Mouse (Mus musculus) cortical plate, adult 2 months (tissue): ENCODE results near the gene Tfec. TPM values are rescaled to one million over a fixed set of nuclear protein-coding genes. Genes with fewer than 3 reads are reported as not detected.

Experiments used
- H3K27ac ChIP-seq: fragments of 200-500 bp; 2 replicates; pipeline ENCODE4 v1.5.1; 2012; ENCODE audit warnings: low read length, control low read depth, inconsistent platforms; ENCODE audit not compliant: insufficient read depth
- H3K4me1 ChIP-seq: fragments of 200-500 bp; 2 replicates; pipeline ENCODE4 v1.6.1; 2011; ENCODE audit warnings: low read length; ENCODE audit not compliant: control insufficient read depth, insufficient read depth
- H3K4me3 ChIP-seq: fragments of 200-500 bp; 2 replicates; pipeline ENCODE4 v1.5.1; 2011; ENCODE audit warnings: mild to moderate bottlenecking, low read length, control low read depth; ENCODE audit not compliant: insufficient read depth
- CTCF ChIP-seq: fragments of 200-500 bp; IDR thresholded peaks from 2 replicates; pipeline ENCODE4 v1.5.1; 2011; ENCODE audit warnings: mild to moderate bottlenecking, control low read depth, low read length; ENCODE audit not compliant: insufficient read depth; ENCODE audit errors: extremely low read depth
- POLR2A ChIP-seq: fragments of 200-500 bp; IDR thresholded peaks from 2 replicates; pipeline ENCODE4 v1.6.1; 2011; ENCODE audit warnings: mild to moderate bottlenecking, low read length, control low read depth; ENCODE audit not compliant: insufficient read depth; ENCODE audit errors: extremely low read depth
- polyA plus RNA-seq: library from polyadenylated mRNA; depleted of rRNA; stranded (reverse); fragments of >200 nt; gene quantifications from 2 replicates; pipeline ENCODE4 v1.2.3, GENCODE M21; 2012; rRNA removed

Tfec gene
- 0.06 and 0.08 TPM in 2 replicates for polyA plus RNA-seq

DNA sequence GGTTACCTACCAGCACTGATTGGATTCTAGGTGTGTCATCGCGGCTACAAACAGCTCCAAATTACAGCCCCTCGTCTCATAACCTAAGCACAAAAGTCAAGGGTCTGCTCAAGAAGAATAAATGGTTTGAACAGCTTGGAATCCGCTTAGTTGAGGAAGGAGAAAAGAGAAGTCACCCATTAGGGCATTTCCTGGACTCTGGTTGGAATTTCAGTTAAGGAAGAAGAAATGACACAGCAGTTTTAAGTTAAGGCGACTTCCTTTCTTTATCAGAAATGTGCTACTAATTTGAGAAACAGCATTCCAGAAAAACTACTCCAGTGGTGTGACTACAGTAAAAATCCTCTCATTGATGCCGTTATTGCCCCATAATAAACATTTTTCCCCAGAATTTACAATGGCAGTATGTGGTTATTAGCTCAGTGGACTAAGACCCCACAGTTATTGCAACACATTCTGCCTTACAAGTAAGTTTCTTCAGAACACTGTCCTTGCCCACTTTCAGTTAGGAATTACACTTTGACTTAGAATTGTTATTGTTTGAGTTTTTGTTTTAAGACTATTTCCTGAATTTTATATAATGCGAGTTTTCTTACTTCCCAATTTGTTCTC is at the start of gene Tfec:
Gene Tfec (minus strand): TSS at position 191 of the 612 bp plus-strand sequence.
- no peaks in the 10 kb centered on the region for H3K4me1 ChIP-seq

DNA sequence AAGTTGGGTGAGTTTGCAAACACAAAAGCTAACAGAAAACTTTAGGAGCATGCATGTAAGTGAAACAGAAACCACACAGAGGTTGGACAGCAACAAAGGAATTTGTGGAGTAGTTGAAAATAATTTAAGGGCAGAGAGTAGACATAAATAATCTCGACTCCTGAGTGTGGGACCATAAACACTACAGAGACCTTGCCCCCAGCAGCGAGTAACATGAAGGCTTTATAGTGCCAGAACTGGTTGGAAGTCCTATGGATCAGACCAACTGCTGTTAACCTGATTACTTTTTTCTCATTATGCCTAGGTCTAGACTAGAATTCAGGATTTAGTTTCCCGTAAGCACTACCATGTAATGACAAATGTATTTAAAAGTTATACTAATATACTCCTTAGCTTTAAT is 49.6 kb upstream of the Tfec start:
- no peak overlapping the region for H3K4me3 ChIP-seq
- TF ChIP-seq CTCF = no peak
- TF ChIP-seq POLR2A = no peak
- H3K4me1 ChIP-seq = no peaks in the 10 kb centered on the region
- H3K27ac ChIP-seq = no peak overlapping the region

More for the DNA sequence above, at the start of gene Tfec:
- TF ChIP-seq POLR2A = no peak
- TF ChIP-seq CTCF = no peak
- no peak within 1 kb of the TSS for H3K4me3 ChIP-seq
- no peak within 1 kb of the TSS for H3K27ac ChIP-seq

DNA sequence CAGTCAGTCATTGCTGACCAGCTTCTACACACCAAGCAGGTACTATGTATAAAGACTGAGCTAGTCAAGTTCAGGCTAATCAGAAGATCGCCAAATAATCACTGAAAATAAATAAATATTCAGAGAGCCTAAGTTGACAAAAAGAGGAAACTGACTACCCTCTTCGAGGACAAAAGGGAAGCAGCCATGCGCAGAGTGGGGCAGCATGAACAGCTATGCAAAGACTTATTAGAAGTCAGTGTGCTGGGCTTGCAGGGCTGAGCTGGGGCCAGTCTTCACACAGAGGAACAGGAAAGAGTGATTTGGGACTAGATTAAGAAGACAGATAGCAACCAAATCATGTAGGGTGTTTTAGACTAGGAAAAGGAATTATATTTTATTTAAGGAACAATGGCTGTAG is 45.3 kb upstream of the Tfec start:
- TF ChIP-seq POLR2A = no peak
- TF ChIP-seq CTCF = no peak
- H3K4me1 ChIP-seq = no peaks in the 10 kb centered on the region
- no peak overlapping the region for H3K27ac ChIP-seq
- H3K4me3 ChIP-seq = no peak overlapping the region

DNA sequence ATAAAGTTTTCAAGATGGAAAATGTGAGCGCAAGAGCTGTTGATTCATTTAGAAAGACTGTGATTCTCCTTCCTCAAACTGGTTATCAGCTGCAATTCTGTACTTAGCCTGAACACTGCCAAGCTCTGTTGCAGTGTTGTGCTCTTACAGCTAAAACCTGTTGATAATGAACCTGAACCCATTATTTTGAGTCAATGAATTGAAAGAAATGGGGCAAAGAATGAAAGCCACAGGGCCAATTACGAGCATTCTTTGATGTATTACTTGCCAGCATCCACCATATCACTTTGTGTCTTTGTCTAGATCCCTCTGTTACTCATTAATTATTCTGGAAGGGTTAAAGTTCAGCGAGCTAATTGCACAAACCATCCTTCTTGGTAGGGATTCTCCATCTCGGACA is 44.2 kb upstream of the Tfec start:
- Histone ChIP-seq H3K4me1 (no peaks in the 10 kb centered on the region), H3K4me3 (no peak overlapping the region), H3K27ac (no peak overlapping the region)
- TF ChIP-seq POLR2A = no peak
- TF ChIP-seq CTCF = no peak

DNA sequence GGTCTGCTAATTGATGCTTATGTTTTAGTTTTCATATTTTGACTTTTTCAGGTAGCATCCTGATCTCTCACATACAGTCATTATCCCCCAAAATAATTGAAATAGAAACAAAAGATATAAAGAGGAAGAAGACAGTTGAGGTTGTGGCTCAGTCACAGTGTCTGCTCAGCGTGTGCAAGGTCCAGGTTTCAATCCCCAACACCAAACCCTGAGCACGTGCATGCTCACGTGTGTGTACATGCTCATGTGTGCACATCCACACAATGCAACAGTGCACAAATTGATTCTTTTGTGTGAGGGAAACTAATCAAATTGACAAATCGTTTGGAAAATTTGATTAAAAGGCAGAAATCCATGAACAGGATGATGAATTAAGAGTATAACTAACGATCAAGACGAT is 32.8 kb upstream of the Tfec start:
- TF ChIP-seq CTCF = no peak
- TF ChIP-seq POLR2A = no peak
- Histone ChIP-seq H3K4me1 (no peaks in the 10 kb centered on the region), H3K27ac (no peak overlapping the region), H3K4me3 (no peak overlapping the region)

DNA sequence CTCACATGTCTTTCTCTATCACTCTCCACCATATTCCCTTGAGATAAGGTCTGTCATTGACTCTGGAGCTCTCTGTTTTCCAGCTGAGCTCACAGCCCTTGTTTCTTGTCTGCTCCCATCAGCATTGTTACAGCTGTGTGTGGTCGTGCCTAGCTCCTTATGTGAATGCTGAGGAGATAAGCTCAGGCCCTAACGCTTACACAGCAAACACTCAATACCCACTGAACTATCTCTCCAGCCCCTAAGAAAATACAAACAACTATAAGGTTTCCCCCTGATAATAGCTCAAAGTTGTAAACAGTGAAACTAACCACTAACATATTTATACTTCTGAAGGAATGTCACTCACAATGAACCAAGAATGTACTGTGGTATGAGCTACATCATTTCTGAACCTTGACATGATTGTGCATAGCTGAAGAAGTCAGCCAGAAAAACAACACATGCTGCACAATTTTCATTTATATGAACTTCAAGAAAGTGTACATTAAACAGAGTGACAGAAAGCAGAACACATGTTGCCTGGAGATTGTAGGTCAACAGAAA is 21.9 kb upstream of the Tfec start:
- Histone ChIP-seq H3K27ac (no peak overlapping the region), H3K4me1 (no peaks in the 10 kb centered on the region), H3K4me3 (no peak overlapping the region)
- TF ChIP-seq POLR2A (no peak), CTCF (no peak)

DNA sequence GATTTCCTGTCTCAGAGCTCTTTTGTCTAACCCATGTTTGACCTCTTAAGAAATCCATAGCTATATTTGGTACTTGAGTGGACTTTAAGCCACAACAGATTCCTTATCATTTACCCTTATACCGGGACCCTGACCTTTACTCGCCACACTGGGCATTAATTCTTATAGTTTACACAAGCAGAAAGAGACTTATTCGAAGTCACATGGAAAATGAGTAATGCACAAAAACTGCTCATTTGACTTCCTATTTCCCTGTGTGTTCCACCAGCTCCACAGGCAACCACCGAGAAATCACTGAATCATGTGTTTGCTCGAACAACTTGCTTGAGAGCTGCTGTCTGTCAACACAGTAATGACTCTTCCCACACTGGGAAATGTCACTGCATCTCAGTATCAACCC is 6.4 kb downstream of the Tfec start:
- H3K4me3 ChIP-seq = no peak overlapping the region
- TF ChIP-seq POLR2A (no peak), CTCF (no peak)
- H3K4me1 ChIP-seq = no peaks in the 10 kb centered on the region
- H3K27ac ChIP-seq = no peak overlapping the region

DNA sequence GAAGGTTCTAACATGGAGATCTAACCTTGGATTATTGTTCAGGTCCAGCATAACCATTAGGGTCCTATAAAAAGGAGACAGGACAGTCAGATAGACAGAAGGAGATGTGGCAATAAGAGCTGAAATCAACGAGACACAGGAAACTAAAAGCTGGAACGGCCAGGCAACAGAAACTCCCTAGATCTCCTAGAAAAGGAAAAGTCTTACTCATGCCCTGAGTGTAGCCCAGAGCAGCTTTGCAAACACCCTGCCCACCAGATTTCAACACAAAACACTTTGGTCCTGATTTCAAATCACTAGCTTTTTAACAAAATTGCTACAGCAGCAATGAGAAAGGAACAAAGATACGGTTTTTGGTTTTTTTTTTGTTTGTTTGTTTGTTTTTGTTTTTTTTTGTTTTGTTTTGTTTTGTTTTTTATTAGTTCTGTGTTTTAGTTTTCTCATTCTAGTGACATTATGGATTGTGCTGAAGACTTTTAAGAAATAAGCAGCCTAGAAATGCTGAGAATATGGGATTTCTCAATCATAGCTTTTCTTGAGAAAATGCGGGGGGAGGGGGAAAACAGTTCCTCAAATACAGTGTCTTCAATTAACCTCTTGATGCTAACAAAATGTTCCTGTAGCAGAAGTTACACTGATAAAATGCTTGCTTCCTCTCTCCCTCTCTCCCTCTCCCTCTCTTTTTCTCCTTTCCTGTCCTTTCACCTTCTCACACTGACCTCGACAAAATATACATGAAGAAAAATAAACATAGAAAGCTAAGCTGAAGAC is 14.5 kb downstream of the Tfec start:
- Histone ChIP-seq H3K4me1 (no peaks in the 10 kb centered on the region), H3K4me3 (no peak overlapping the region), H3K27ac (no peak overlapping the region)
- TF ChIP-seq CTCF (no peak), POLR2A (no peak)

DNA sequence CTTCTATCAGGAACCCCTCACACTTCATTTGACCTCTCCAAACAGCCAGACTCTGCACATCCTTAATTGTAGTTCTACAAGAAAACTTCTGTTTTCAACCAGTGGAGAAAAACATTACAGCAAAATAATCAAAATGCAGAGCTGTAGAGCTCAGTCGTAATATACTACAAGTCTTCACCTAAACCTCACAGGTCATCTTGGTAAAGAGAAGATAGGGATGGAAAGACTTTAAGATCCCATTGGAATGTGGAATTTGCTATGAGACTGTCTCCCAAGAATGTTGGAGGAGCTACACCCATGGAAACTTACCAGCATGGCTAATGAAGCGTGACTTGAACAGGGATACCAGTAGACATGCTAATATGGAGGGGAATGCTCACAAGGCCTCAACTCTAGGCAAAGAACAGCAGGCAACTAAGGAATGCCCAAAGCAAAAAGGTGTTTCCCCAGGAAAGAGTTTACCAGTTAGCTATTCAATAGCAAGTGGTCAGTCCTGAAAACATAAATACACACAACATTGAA is 24.2 kb downstream of the Tfec start:
- Histone ChIP-seq H3K4me3 (no peak overlapping the region), H3K4me1 (no peaks in the 10 kb centered on the region), H3K27ac (no peak overlapping the region)
- TF ChIP-seq CTCF (no peak), POLR2A (no peak)
